Mouse (Mus musculus): ENCODE data around the gene Olfr1418. TPM values are rescaled to one million over a fixed set of nuclear protein-coding genes. Genes with fewer than 3 reads are reported as not detected.
A peak's percentile ranks its signal among the peaks of the same experiment; 100 is the strongest.

The Olfr1418 gene
- polyA plus RNA-seq, 1 experiment, result not detected

- Histone ChIP-seq H3K36me3 (ENCODE audit: control insufficient read depth, insufficient read depth, low read length, poor library complexity, severe bottlenecking) (no peaks in the 10 kb centered on the region), H3K9me3 (replicated peaks; ENCODE audit: control insufficient read depth, insufficient read depth, low read length, poor library complexity, severe bottlenecking) (no peaks in the 10 kb centered on the region), H3K27me3 (ENCODE audit: control insufficient read depth, insufficient read depth, low read length, poor library complexity, severe bottlenecking) (no peaks in the 10 kb centered on the region), H3K27ac (ENCODE audit: insufficient read depth, low read length) (no peak overlapping the region), H3K9ac (ENCODE audit: low read depth, poor library complexity, severe bottlenecking) (no peak overlapping the region), H3K4me1 (ENCODE audit: control insufficient read depth, insufficient read depth, low read length) (peaks cover 12% of the 10 kb centered on the region), H3K4me3 (ENCODE audit: low read depth, low read length) (no peak overlapping the region)
- TF ChIP-seq POLR2A (IDR thresholded peaks at IDR 0.05; ENCODE audit: insufficient read depth, low read length), result no peak
- no peak for TF ChIP-seq EP300 (IDR thresholded peaks at IDR 0.05; ENCODE audit: insufficient read depth, low read depth, low read length)
Measured at GRCm38 (mm10) chr19:11814742-11815333, 46.0 kb downstream of the Olfr1418 start.

GRCm38 (mm10) chr19:11813649-11814048 lies 47.2 kb downstream of the Olfr1418 start:
- Histone ChIP-seq H3K9me3 (replicated peaks; ENCODE audit: control insufficient read depth, insufficient read depth, low read length, poor library complexity, severe bottlenecking) (no peaks in the 10 kb centered on the region), H3K4me1 (ENCODE audit: control insufficient read depth, insufficient read depth, low read length) (peaks cover 12% of the 10 kb centered on the region), H3K27ac (ENCODE audit: insufficient read depth, low read length) (peak overlapping the region; percentile 26), H3K36me3 (ENCODE audit: control insufficient read depth, insufficient read depth, low read length, poor library complexity, severe bottlenecking) (no peaks in the 10 kb centered on the region), H3K4me3 (ENCODE audit: low read depth, low read length) (no peak overlapping the region), H3K9ac (ENCODE audit: low read depth, poor library complexity, severe bottlenecking) (peak overlapping the region; percentile 35), H3K27me3 (ENCODE audit: control insufficient read depth, insufficient read depth, low read length, poor library complexity, severe bottlenecking) (no peaks in the 10 kb centered on the region)
- TF ChIP-seq EP300 (IDR thresholded peaks at IDR 0.05; ENCODE audit: insufficient read depth, low read depth, low read length) (0 out of 2 replicates have a peak, but pooled peaks have one; percentile 8), POLR2A (IDR thresholded peaks at IDR 0.05; ENCODE audit: insufficient read depth, low read length) (no peak)

- peaks cover 15% of the 10 kb centered on the region for H3K4me1 ChIP-seq (ENCODE audit: control insufficient read depth, insufficient read depth, low read length)
Measured at GRCm38 (mm10) chr19:11813136-11813535, 47.7 kb downstream of the Olfr1418 start.

GRCm38 (mm10) chr19:11811688-11812365 lies 49.0 kb downstream of the Olfr1418 start:
- Histone ChIP-seq H3K9ac (ENCODE audit: low read depth, poor library complexity, severe bottlenecking) (no peak overlapping the region), H3K27me3 (ENCODE audit: control insufficient read depth, insufficient read depth, low read length, poor library complexity, severe bottlenecking) (no peaks in the 10 kb centered on the region), H3K36me3 (ENCODE audit: control insufficient read depth, insufficient read depth, low read length, poor library complexity, severe bottlenecking) (no peaks in the 10 kb centered on the region), H3K27ac (ENCODE audit: insufficient read depth, low read length) (no peak overlapping the region), H3K9me3 (replicated peaks; ENCODE audit: control insufficient read depth, insufficient read depth, low read length, poor library complexity, severe bottlenecking) (no peaks in the 10 kb centered on the region), H3K4me1 (ENCODE audit: control insufficient read depth, insufficient read depth, low read length) (peaks cover 18% of the 10 kb centered on the region), H3K4me3 (ENCODE audit: low read depth, low read length) (no peak overlapping the region)
- TF ChIP-seq POLR2A (IDR thresholded peaks at IDR 0.05; ENCODE audit: insufficient read depth, low read length) (no peak), CTCF (IDR thresholded peaks at IDR 0.05; ENCODE audit: low read depth, low read length) (no peak), EP300 (IDR thresholded peaks at IDR 0.05; ENCODE audit: insufficient read depth, low read depth, low read length) (no peak)

More at GRCm38 (mm10) chr19:11813136-11813535, 47.7 kb downstream of the Olfr1418 start:
- Histone ChIP-seq H3K27ac (ENCODE audit: insufficient read depth, low read length) (no peak overlapping the region), H3K4me3 (ENCODE audit: low read depth, low read length) (no peak overlapping the region), H3K36me3 (ENCODE audit: control insufficient read depth, insufficient read depth, low read length, poor library complexity, severe bottlenecking) (no peaks in the 10 kb centered on the region), H3K27me3 (ENCODE audit: control insufficient read depth, insufficient read depth, low read length, poor library complexity, severe bottlenecking) (no peaks in the 10 kb centered on the region), H3K9ac (ENCODE audit: low read depth, poor library complexity, severe bottlenecking) (no peak overlapping the region), H3K9me3 (replicated peaks; ENCODE audit: control insufficient read depth, insufficient read depth, low read length, poor library complexity, severe bottlenecking) (no peaks in the 10 kb centered on the region)
- TF ChIP-seq POLR2A (IDR thresholded peaks at IDR 0.05; ENCODE audit: insufficient read depth, low read length), result no peak
- TF ChIP-seq EP300 (IDR thresholded peaks at IDR 0.05; ENCODE audit: insufficient read depth, low read depth, low read length), result no peak
- no peak for TF ChIP-seq CTCF (IDR thresholded peaks at IDR 0.05; ENCODE audit: low read depth, low read length)

- Histone ChIP-seq H3K27ac (ENCODE audit: insufficient read depth, low read length) (peak overlapping the region; percentile 45; the same call in 1 of the 2 replicates), H3K4me1 (ENCODE audit: control insufficient read depth, insufficient read depth, low read length) (peaks cover 18% of the 10 kb centered on the region), H3K9me3 (replicated peaks; ENCODE audit: control insufficient read depth, insufficient read depth, low read length, poor library complexity, severe bottlenecking) (no peaks in the 10 kb centered on the region), H3K9ac (ENCODE audit: low read depth, poor library complexity, severe bottlenecking) (no peak overlapping the region), H3K4me3 (ENCODE audit: low read depth, low read length) (no peak overlapping the region), H3K36me3 (ENCODE audit: control insufficient read depth, insufficient read depth, low read length, poor library complexity, severe bottlenecking) (no peaks in the 10 kb centered on the region), H3K27me3 (ENCODE audit: control insufficient read depth, insufficient read depth, low read length, poor library complexity, severe bottlenecking) (no peaks in the 10 kb centered on the region)
- TF ChIP-seq CTCF (IDR thresholded peaks at IDR 0.05; ENCODE audit: low read depth, low read length) (no peak), EP300 (IDR thresholded peaks at IDR 0.05; ENCODE audit: insufficient read depth, low read depth, low read length) (no peak), POLR2A (IDR thresholded peaks at IDR 0.05; ENCODE audit: insufficient read depth, low read length) (no peak)
Measured at GRCm38 (mm10) chr19:11810856-11811255, 50.0 kb downstream of the Olfr1418 start.
